Mouse (Mus musculus) heart, postnatal 0 days (tissue): ENCODE data around the gene Eif4e2.

ENCODE experiments used
- CTCF ChIP-seq: IDR thresholded peaks from 2 replicates; pipeline ENCODE4 v1.5.1; 2016; ENCODE audit warnings: antibody characterized with exemption, control low read depth, low read depth
- EP300 ChIP-seq: IDR thresholded peaks from 2 replicates; pipeline ENCODE4 v1.6.1; 2016; ENCODE audit warnings: antibody characterized with exemption, low read depth

DNA sequence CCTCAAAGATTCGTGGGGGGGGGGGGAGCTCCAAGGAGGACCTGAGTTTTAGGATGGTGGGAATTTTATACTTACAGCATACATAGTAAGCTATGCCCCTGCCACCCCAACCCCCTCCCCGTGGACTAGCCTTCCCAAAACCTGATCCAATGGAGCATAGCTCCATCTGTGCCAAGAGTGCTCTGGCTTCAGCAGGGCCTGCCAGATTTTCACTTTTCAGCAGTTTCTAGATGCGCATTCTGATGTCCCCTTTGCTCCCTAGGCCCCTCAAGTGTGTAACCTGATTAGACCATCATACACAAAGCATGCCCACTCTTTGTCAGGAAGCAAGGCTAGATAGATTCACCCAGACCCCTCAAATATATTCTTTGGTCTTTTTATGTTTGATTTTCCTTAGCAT lies 56.5 kb downstream of the Eif4e2 start:
- TF ChIP-seq CTCF (no peak), EP300 (no peak)
